Mouse (Mus musculus) bone marrow, adult 2 months (tissue): Measurements from ENCODE around the gene Card11.

ENCODE experiments used
- CTCF ChIP-seq: fragments of 200-500 bp; IDR thresholded peaks from 2 replicates; pipeline ENCODE4 v1.5.1; 2011; ENCODE audit warnings: low read length, control low read depth; ENCODE audit not compliant: control insufficient read depth, insufficient read depth
- POLR2A ChIP-seq: fragments of 200-500 bp; IDR thresholded peaks from 2 replicates; pipeline ENCODE4 v1.6.1; 2011; ENCODE audit warnings: low read depth, mild to moderate bottlenecking, control low read depth, low read length, borderline replicate concordance; ENCODE audit not compliant: control insufficient read depth

- TF ChIP-seq POLR2A (no peak), CTCF (no peak)
Observed at GRCm38 (mm10) chr5:140826118-140826517, 174.3 kb downstream of the Card11 start.
